Mouse (Mus musculus) fat pad, adult 2 months (tissue): Measurements from ENCODE around the gene Cog2.

Experiments used
- DNase-seq: peaks from one replicate; pipeline ENCODE4 v3.0.0-alpha.2; 2011; ENCODE audit warnings: low read depth, low spot score; ENCODE audit errors: extremely low read depth

Cog2 gene

DNA sequence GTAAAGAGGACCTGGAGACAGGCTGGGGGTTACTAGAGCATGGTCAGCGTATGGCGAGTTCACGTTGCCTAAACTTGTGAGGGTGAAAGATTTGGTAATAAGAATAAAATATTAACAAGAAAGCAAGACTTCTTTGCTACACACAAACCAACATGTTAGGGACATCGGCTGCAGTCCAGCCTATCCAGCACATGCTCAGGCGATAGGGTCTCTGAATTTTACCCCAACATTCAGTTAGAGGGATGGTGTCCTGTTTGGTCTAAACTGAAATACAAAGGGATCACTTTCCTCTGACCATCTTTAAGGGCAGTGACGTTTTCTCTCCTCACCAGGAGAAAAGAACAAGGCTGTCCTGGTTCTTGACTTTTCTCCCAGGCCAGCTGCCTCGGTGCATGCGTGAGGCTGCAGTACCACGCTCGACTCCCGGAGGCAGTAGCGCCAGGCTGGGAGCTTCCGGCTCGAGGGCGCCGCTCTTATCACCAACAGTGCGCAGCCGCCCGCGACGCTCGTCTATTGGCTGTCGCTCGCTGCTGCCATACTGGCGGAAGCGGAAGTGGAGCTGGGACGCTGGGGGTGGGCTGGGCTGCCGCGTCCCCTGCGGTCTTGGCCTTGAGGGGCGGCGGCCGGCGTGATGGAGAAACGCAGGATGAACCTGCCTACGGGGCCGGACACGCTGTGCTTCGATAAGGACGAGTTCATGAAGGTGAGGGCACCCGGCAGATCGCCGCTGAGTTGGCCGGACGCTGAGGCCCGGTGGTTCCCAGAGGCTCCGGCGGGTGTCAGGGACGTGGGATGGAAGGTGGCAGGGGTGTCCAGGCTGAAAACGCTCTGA, at the start of gene Cog2:
Cog2 (plus strand) TSS at position 519 of the 832 bp plus-strand sequence.
- peak; percentile 16 for DNase-seq

DNA sequence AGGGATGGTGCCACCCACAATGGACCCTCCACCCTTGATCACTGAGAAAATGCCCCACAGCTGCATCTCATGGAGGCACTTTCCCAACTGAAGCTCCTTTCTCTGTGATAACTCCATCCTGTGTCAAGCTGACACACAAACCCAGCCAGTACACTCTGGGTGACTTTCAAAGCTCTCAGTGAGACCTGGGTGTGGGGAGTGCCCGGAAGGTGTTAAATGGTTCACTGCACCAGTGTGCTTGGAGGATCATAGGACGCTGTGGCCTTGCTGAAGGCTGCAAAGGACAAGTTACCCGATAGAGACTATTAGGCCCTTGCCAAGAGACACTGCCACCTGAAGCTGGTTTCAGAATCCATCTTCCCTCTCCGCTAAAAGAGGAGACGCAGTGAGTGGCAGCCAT, 44.9 kb upstream of the Cog2 start:
- DNase-seq: no peak

DNA sequence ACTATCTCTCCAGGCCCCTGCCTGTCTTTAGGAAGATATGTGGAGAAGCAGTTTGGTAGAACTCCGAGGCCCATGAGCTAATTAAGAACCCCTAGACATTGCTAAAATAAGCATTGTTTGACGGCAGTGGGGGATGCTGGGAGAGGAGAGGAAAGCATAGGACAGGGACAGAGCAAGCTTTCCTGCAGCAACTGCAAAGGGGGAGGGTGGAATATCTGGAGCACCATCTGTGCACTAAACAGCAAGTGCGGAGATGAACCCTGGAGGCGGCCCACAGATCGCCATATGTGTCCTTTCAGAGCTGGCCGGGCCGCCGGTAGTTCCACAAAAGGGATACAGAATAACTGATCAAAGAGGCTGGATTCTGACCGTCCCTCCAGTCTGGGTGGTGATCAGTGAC, 43.9 kb upstream of the Cog2 start:
- DNase-seq: no peak

DNA sequence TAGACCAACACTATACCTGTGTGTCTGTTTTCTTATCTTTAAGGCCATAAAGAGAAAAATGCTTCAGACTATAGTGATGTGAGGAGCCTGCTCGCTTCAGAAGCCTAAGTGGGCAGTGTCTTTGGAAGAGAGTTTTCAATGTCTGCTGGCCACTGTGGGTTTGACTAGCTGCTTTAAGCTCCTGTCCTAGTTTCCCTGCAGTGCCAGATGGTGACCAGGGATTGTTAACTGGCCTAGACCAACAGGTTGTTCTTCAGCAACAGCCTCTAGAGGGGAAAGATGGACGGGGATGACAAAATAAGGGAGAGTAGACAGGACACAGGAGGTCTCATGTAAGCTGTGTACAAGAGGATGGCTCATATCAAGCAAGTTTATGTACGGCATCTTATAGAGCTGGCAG, 41.3 kb upstream of the Cog2 start:
- no peak for DNase-seq

DNA sequence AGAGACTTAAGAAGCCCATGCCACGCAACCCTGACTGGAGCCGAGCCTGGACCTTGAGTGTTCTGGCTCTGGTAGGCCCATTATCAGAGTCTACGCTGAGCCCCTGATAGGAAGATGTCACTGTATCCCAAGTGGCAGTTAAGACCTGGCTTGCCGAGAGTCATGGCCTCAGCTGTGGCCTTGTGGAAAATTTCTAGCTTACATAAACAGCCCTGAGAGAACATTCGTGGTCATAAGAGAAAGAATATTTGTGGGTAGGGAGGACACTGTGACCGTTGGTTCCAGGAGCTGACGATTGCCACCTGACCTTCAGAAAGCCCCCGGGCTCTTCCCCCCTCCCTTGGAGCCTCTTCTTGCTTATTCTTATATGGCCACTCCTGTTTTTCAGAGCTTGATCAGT, 40.2 kb upstream of the Cog2 start:
- DNase-seq: no peak

DNA sequence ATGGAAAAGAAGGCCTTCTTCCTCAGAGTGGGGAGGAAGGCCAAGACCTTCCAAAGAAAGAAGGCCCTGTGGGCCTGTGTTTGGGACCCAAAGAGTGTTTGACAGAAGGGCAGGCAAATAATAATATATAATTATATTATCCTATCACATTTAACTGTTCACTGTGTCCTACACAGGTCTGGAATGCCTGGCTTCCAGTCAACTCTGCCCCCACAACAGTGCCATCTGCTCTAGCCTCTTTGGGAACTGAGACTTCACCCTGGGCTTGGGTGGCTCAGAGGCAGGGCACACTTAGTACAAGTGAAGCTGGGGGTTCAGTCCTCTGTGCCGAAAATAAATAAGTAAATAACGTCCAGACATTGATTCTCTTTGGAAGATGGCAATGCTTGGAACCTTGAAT, 37.8 kb upstream of the Cog2 start:
- DNase-seq: no peak

DNA sequence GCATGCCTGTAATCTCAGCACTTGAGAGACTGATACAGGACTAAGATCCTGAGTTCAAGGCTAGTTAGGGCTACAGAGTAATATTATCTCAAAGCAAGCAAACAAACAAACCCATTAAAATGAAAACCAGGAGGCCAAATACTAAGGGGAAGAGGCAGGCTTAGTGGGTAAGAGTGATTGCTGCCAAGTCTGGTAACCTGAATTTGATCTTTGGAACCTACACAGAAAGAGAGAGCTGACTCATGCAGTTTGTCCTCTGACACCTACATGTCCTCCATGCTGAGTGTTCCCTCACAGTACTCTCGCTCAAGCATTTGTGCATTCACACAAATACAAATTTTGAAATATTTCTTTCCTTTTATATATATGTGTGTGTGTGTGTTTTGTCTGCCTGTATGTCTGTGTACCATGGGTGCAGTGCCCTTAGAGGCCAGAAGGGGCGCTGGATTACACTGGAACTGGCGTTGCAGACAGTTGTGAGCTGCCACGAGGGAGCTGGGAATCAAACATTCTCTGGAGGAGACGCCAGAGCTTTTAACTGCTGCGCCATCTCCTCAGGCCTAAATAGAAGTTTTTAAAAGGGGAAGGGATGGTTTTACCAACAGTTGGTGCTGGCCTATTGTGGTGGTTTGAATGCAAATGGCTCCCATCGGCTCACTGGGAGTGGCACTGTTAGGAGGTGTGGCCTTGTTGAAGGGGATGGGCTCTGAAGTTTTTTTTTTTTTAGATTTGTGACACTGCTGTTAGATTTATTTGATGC, 37.0 kb upstream of the Cog2 start:
- DNase-seq: no peak

GRCm38 (mm10) chr8:124489311-124489710, 31.3 kb upstream of the Cog2 start:
- DNase-seq: no peak

- DNase-seq: no peak
These were observed 30.8 kb upstream of the Cog2 start for GRCm38 (mm10) chr8:124489786-124490185.

DNA sequence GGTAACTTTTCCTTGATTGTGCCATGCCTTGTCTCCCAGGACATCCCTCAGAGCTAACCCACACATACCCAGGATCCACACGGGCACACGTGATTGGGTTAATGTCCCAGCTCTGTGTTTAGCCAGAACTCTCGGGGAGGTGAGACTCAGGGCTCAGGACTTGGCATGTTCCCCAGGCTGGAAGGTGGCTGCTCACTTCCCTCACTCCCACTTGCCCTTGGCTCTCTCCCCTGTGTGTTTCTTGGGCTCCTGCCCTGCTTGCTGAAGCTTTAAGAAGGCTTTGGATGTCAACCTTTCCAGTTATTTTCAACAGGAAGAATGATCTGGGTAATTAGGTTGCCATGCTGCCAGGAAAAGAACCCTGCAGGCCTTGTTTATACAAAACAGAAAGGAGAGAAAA, 26.2 kb upstream of the Cog2 start:
- DNase-seq: peak; percentile 66

DNA sequence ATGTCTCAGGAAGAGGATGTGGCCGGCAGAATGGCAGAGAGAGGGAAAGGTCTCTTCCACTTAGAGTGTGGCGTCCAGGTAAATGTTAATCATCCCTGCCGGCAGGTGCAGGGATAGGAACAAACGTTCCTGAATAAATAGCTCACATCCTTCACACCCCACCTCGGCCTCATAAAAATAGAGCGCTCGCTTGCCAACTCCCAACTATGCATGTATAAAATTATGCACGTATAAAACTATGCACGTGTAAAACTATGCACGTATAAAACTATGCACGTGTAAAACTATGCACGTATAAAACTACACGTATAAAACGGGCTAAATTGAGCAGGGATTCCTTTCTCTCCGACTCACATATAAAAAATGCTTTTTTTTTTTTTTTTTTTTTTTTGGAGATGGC, 25.6 kb upstream of the Cog2 start:
- no peak for DNase-seq

DNA sequence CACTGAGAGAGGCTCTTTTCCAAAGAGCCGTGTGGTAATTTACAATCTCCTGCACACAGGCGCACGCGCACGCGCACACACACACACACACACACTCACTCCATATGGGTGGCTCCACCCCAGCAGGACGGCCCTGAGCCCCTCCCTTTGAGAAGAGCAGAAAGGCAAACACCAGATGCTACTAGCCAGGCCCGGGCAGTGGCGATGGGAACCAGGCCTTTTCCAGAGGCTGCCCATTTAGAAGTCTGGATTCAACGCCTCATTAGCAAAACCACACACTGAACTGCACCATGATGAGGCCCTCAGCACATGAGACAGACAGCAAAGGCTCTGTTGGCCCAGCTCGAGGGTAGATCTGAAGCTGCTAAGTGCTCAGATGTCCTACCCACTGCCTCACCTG, 24.9 kb upstream of the Cog2 start:
- DNase-seq: no peak

GRCm38 (mm10) chr8:124496266-124496665, 24.3 kb upstream of the Cog2 start:
- no peak for DNase-seq

DNA sequence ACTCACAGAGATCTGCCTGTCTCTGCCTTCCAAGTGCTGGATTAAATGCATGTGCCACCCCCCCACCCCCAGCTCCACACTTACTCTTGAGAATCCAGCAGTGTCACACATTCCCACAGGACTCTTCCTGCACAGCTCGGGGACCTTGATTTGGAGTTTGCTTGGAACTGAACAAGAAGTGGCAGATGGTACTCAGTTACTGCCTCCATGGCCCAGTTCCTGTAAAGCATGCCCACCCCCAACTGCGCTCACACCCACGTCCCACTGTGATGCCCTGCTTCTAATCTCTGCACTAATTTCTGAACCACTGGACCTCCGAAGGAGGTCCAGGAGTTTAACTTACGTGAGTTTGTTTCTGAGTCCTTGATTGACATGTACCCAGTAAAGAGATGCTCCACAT, 23.7 kb upstream of the Cog2 start:
- no peak for DNase-seq

DNA sequence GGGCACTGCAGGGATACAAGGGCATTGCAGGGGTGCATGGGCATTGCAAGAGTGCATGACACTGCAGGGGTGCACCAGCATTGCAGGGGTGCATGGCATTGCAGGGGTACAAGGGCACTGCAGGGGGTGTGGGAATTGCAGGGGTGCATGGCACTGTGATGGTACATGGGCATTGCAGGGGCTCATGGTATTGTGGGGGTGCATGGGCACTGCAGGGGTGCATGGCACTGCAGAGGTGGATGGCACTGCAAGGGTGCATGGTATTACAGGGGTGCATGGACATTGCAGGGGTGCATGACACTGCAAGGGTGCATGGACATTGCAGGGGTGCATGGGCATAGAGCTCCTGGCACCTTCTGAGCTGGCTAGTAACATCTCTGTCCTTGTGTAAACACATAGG, 22.2 kb upstream of the Cog2 start:
- DNase-seq: no peak

- DNase-seq: no peak
These were observed 21.2 kb upstream of the Cog2 start for GRCm38 (mm10) chr8:124499236-124499937.

DNA sequence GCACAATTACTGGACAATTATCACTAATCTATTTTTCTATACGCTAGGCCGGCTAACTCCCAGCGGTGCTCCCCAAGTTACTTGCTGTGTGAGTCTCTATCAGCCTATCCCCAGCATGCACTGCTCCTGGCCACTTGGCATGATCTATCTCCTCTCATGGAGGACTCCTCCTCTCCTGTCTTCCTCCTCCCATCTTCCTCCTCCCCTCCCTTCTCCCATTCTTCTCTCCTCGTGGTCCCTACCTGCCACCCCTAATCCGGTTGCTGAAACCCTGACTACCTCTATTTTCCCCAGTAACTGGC, 20.7 kb upstream of the Cog2 start:
- DNase-seq: no peak

- DNase-seq: no peak
These were observed 14.9 kb upstream of the Cog2 start for GRCm38 (mm10) chr8:124505626-124506025.

DNA sequence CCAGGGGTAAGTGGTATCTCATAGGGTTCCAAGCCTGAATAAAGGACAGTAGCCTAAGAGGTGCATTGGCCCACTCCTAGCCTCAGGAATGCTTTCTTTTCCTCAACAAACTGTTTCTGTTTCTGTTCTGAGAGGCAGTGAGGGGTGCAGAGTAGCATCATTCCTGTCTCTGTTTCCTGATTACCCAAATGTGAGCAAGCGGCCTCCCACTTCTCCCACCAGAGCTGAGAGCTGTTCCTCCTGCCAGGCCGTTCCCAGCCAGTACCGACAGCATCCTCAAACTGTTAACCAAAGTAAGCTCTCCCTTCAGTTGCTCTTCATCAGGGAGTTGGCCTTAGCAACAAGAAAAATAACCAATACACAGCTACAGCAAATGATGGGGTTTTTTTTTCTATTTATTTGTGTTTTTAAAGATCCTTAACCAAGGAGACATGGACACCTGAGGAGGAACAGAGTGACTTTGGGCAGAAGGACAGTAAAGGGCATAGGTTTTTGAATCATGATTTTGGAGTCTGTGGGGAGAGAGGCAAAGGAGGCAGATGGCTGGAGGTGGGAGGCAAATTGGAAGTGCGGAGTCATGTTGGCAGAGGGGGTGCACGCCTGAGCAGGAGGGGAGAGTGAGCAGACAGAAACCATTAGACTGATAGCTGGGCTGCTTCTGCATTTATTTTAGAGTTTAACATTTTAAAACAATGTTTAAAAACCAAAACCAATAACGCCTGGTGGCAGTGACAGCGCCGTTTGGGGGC, 12.8 kb upstream of the Cog2 start:
- no peak for DNase-seq

DNA sequence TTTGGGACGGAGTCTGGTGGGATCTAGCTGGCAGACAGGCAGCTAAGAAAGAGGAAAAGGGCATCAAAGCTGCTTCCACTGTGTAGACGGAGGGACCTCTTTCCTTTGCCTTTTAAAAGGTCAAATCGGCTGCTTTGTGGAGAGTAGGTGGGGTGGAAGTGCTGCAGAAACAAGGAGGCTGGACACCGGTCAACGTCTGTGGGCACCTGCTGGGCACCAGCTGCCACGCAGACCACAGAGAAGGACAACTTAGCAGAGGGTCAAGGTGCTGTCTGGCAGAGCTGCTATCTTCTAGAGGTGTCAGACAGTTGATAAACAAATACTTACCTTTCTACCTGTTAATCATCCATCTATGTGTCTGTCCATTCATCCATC, 12.3 kb upstream of the Cog2 start:
- DNase-seq: no peak

- no peak for DNase-seq
These were observed 11.4 kb upstream of the Cog2 start for GRCm38 (mm10) chr8:124509156-124509555.
